Mouse (Mus musculus): Measurements from ENCODE around the gene Ebf1. TPM values are rescaled to one million over a fixed set of nuclear protein-coding genes. Genes with fewer than 3 reads are reported as not detected.

Gene Ebf1
- polyA plus RNA-seq, 1 experiment, result 0.38 TPM

DNA sequence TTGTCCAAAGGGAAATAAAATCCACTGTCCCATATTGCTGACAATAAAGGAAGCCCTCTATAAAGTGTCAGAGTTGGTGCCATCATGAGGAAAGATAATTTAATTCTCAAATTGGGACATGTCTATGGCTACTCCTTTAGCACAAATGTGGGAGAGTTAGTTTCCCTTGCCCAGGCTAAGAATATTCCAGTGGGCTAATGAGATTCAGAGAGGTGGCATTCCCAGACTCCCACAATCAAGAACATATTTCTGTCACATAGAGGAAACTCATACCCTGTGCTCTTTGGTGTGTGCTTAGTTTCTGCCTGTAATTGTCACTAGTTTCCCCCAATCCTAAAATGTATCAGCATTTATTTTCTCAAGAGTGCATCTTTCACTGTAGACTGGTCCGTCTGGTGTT is 336.2 kb downstream of the Ebf1 start:
- Histone ChIP-seq H3K9me3 (0 out of 2 replicates have a peak, but pooled peaks cover 4% of the 10 kb centered on the region), H3K36me3 (replicated peaks; ENCODE audit: low read length) (no peaks in the 10 kb centered on the region), H3K4me3 (replicated peaks) (no peak overlapping the region), H3K4me1 (no peaks in the 10 kb centered on the region), H3K27me3 (replicated peaks) (peaks cover 4% of the 10 kb centered on the region)
- TF ChIP-seq FLI1 (IDR thresholded peaks at IDR 0.05; ENCODE audit: low read length) (no peak), GATA1 (IDR thresholded peaks at IDR 0.05; ENCODE audit: borderline replicate concordance, low read length) (no peak)

DNA sequence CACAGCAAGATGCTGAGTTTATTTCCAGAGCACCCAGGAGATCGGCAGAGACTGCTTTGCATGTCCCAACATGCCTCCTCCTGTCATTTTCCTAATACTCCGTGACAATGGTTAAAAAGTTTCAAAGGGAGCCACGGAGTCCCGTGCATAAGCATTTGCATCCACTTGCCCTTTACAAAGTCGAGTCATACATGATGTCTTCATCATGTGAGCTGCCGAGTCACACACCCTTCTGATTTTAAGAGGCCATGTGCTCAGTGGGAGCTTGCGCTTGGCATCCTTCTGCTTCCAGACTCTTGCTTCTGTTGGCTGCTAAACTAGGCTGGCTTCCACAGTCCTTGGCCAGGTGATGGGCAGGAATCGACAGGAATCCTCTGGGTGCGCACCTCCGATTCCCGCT is 336.7 kb downstream of the Ebf1 start:
- Histone ChIP-seq H3K9me3 (0 out of 2 replicates have a peak, but pooled peaks cover 4% of the 10 kb centered on the region), H3K27me3 (replicated peaks) (peaks cover 4% of the 10 kb centered on the region), H3K4me1 (no peaks in the 10 kb centered on the region), H3K4me3 (replicated peaks) (no peak overlapping the region), H3K36me3 (replicated peaks; ENCODE audit: low read length) (no peaks in the 10 kb centered on the region)
- TF ChIP-seq FLI1 (IDR thresholded peaks at IDR 0.05; ENCODE audit: low read length), result no peak
- TF ChIP-seq GATA1 (IDR thresholded peaks at IDR 0.05; ENCODE audit: borderline replicate concordance, low read length), result no peak

DNA sequence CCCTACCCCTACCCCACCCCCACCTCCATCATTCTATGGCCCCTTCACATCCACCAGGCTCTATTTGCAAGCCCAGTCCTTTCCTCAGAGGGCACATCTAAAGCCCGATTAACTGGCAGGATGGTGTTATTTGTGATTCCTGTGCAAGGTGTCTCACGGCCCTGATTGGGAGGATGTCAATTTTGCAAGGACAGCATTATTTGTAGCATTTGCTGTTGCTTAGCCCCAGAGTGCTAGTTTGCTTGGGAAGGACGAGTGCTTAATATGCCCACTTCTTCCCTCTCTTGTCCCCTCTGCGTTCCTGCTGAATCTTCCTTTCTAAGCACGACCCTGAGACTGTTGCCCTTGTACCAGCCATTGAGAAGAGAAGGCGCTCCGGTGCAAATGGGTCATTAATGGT is 337.2 kb downstream of the Ebf1 start:
- H3K4me3 ChIP-seq (replicated peaks), result no peak overlapping the region
- 0 out of 2 replicates have a peak, but pooled peaks cover 4% of the 10 kb centered on the region for H3K9me3 ChIP-seq
- H3K36me3 ChIP-seq (replicated peaks; ENCODE audit: low read length), result no peaks in the 10 kb centered on the region
- peaks cover 6% of the 10 kb centered on the region for H3K27me3 ChIP-seq (replicated peaks)
- no peaks in the 10 kb centered on the region for H3K4me1 ChIP-seq
- no peak for TF ChIP-seq FLI1 (IDR thresholded peaks at IDR 0.05; ENCODE audit: low read length)
- no peak for TF ChIP-seq GATA1 (IDR thresholded peaks at IDR 0.05; ENCODE audit: borderline replicate concordance, low read length)

DNA sequence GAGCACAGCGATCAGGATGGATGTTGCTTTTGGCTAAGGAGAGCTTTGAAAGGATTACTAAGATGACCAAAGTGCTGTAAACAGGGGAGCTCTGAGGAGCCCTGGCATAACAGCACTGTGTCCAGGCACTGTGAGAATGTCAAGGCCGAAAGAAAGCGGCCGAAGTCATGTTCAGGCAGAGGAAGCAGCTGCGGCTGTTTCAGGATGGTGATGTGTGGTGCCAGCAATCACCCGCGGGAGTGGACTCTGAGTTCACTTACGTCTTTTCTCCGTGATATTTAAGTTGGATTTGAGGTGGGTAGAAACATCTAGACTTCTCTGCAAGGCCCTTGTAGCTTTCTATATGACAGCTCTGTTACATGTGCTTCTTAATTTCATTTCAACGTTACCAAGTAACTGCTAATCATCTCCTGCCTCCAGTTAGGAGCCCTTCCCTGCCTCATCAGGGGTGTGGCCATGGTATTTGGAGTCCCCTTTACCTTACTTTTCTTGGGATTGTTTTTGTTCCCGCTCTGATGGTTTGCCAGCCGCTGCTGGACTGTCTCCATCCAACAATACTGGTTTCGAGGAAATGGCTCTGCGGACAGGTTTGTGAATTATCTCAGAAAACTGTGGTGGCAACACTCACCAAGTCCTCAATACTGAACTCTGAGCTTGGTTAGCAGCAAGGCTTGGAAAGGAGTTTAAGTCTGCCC is 345.8 kb downstream of the Ebf1 start:
- H3K27me3 ChIP-seq (replicated peaks), result peaks cover 2% of the 10 kb centered on the region
- H3K9me3 ChIP-seq, result no peaks in the 10 kb centered on the region
- H3K4me3 ChIP-seq (replicated peaks), result no peak overlapping the region
- TF ChIP-seq GATA1 (IDR thresholded peaks at IDR 0.05; ENCODE audit: borderline replicate concordance, low read length) (no peak), FLI1 (IDR thresholded peaks at IDR 0.05; ENCODE audit: low read length) (no peak)
- H3K4me1 ChIP-seq, result no peaks in the 10 kb centered on the region
- no peaks in the 10 kb centered on the region for H3K36me3 ChIP-seq (replicated peaks; ENCODE audit: low read length)

DNA sequence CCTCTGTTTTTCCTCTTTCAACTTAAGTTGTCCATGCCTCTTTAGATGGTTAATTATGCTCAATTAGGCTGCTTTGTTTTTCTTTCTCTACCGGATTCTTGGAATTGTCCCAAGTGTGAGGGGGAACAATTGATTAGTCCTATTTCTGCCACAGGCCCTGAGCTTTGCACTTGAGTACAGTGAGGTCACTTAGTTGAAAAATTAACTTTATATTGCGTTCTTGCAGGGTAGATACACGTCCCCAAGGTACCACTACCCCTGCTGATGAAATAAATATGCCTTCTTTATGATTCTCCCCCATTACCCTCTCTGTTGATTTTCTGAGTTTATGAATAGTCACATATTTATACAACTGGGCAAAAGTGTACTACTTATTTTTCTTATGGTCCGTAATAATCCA is 351.9 kb downstream of the Ebf1 start:
- TF ChIP-seq GATA1 (IDR thresholded peaks at IDR 0.05; ENCODE audit: borderline replicate concordance, low read length) (no peak), FLI1 (IDR thresholded peaks at IDR 0.05; ENCODE audit: low read length) (no peak)
- Histone ChIP-seq H3K4me3 (replicated peaks) (no peak overlapping the region), H3K4me1 (no peaks in the 10 kb centered on the region), H3K27me3 (replicated peaks) (no peaks in the 10 kb centered on the region), H3K36me3 (replicated peaks; ENCODE audit: low read length) (no peaks in the 10 kb centered on the region), H3K9me3 (no peaks in the 10 kb centered on the region)

DNA sequence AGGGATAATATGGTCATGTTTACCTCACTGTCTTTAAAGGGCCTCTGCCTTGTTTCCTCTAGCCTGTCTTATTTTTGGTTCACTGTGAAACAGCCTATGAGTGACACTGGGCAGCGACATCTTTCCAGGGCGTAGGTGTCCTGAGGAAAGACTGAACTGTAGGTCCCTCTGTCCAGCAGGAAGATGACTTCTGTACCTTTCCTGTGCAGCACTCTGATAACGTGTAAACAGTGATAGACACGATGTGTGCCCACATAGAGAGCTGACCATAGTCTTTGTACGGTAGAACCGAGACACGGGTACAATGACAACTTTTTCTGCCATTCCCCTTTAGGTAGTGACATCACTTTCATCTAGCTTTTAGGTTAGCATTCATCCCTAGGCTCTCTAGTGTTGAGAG is 357.2 kb downstream of the Ebf1 start:
- Histone ChIP-seq H3K27me3 (replicated peaks) (no peaks in the 10 kb centered on the region), H3K4me3 (replicated peaks) (no peak overlapping the region), H3K36me3 (replicated peaks; ENCODE audit: low read length) (no peaks in the 10 kb centered on the region), H3K9me3 (no peaks in the 10 kb centered on the region), H3K4me1 (no peaks in the 10 kb centered on the region)
- no peak for TF ChIP-seq GATA1 (IDR thresholded peaks at IDR 0.05; ENCODE audit: borderline replicate concordance, low read length)

DNA sequence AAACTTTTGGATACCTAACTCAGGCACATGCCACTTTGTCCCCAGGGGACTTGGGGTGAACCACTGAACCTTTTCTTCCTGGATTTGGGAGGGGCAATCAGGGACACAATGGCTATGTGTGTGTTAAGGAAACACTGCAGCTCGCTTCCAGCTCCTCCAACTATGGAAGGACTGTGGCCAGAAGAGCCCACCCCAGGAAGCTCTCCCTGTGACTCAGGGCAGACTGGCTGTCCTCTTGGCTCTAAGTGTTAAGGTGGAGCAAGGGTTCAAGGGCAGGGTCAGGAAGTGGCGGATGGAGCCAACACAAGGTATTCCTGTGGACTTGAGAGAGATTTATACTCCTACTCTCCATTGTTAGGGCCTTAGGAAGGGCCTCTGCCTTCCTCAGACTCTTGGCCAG is 358.0 kb downstream of the Ebf1 start:
- Histone ChIP-seq H3K9me3 (no peaks in the 10 kb centered on the region), H3K36me3 (replicated peaks; ENCODE audit: low read length) (no peaks in the 10 kb centered on the region), H3K4me3 (replicated peaks) (no peak overlapping the region), H3K27me3 (replicated peaks) (no peaks in the 10 kb centered on the region), H3K4me1 (no peaks in the 10 kb centered on the region)
- TF ChIP-seq FLI1 (IDR thresholded peaks at IDR 0.05; ENCODE audit: low read length), result no peak
- no peak for TF ChIP-seq GATA1 (IDR thresholded peaks at IDR 0.05; ENCODE audit: borderline replicate concordance, low read length)

DNA sequence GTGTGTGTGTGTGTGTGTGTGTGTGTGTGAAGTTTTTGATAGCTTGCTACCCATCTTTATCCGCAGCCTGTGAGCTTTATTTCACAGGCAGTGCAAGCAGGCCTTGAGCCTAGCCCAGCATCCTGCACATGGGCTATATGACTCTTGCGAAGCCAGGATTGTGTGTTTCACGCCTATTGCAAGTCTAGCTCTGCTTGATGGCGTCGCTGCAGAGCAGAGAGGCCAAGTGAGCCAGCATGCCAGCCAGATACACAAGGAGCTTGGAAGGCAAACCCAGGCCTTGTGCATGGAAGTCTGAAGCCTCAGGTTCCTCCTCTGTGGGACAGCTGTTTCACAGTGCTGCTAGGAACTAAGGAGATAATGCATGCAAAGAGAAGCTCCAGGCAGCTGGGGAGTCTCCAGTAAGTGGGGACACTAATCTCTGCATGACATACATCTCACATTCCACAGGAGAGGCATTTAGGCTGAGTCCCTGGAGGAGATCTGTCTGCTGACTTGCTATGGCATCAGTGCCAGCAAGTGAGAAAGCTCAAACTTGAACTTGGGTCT is 359.2 kb downstream of the Ebf1 start:
- H3K9me3 ChIP-seq, result no peaks in the 10 kb centered on the region
- H3K27me3 ChIP-seq (replicated peaks), result no peaks in the 10 kb centered on the region
- TF ChIP-seq GATA1 (IDR thresholded peaks at IDR 0.05; ENCODE audit: borderline replicate concordance, low read length) (no peak), FLI1 (IDR thresholded peaks at IDR 0.05; ENCODE audit: low read length) (no peak)
- H3K4me3 ChIP-seq (replicated peaks), result no peak overlapping the region
- H3K4me1 ChIP-seq, result no peaks in the 10 kb centered on the region
- H3K36me3 ChIP-seq (replicated peaks; ENCODE audit: low read length), result no peaks in the 10 kb centered on the region

DNA sequence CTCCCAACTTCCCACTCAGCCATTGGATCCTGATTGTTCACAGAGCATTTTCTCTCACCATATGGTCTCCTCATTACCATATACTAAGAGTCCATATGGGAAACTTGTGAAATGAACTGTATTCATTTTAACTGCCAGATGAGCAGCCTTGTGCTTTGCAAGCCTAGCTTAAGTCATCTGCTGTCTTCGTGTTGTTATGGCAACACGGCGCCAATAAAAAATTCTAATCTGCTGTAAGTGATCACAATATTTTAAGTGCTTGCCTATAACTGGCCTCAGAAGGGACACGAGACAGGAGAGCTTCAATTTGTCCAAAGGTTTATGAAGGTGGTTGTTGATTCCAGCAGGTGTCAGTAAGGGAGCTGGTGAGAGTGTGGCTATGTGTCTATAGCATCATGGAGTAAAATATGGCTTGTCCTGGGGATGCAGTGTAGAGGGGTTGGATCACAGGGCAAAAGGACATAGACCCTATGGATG is 360.8 kb downstream of the Ebf1 start:
- no peak overlapping the region for H3K4me3 ChIP-seq (replicated peaks)
- H3K4me1 ChIP-seq, result no peaks in the 10 kb centered on the region
- no peaks in the 10 kb centered on the region for H3K27me3 ChIP-seq (replicated peaks)
- H3K9me3 ChIP-seq, result no peaks in the 10 kb centered on the region
- H3K36me3 ChIP-seq (replicated peaks; ENCODE audit: low read length), result no peaks in the 10 kb centered on the region
- TF ChIP-seq GATA1 (IDR thresholded peaks at IDR 0.05; ENCODE audit: borderline replicate concordance, low read length), result no peak
- no peak for TF ChIP-seq FLI1 (IDR thresholded peaks at IDR 0.05; ENCODE audit: low read length)

DNA sequence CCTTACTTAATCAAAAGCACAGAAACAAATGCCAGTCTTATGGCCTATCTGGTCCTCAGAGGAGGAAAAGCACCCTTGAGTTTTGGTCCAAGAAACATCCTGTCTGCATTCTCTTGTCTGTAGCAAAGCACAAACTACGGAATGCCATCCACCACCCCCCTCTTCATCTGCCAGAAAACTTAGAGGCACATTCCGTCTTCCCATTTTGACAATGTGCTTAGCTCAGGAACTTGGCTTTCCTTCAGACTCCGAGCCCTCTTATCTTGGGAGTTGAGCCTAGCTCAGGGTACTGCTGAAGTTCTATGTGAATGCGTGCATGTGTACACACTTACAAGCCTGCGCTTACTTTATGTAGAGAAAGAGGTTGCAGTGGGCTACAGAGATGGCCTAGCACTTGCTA is 362.3 kb downstream of the Ebf1 start:
- Histone ChIP-seq H3K36me3 (replicated peaks; ENCODE audit: low read length) (no peaks in the 10 kb centered on the region), H3K9me3 (no peaks in the 10 kb centered on the region), H3K4me3 (replicated peaks) (no peak overlapping the region), H3K4me1 (no peaks in the 10 kb centered on the region), H3K27me3 (replicated peaks) (no peaks in the 10 kb centered on the region)
- TF ChIP-seq GATA1 (IDR thresholded peaks at IDR 0.05; ENCODE audit: borderline replicate concordance, low read length) (no peak), FLI1 (IDR thresholded peaks at IDR 0.05; ENCODE audit: low read length) (no peak)
